Mouse (Mus musculus) lung, adult 2 months (tissue): Measurements from ENCODE around the gene Myh11.

Source experiments
- CTCF ChIP-seq: fragments of 200-500 bp; IDR thresholded peaks from 2 replicates; pipeline ENCODE4 v1.5.1; 2011; ENCODE audit warnings: mild to moderate bottlenecking, low read length, control low read depth; ENCODE audit not compliant: insufficient read depth
- POLR2A ChIP-seq: fragments of 200-500 bp; IDR thresholded peaks from 2 replicates; pipeline ENCODE4 v1.6.1; 2011; ENCODE audit warnings: low read depth, mild to moderate bottlenecking, control low read depth, low read length, borderline replicate concordance; ENCODE audit errors: extremely low read depth

- no peak for TF ChIP-seq POLR2A
- no peak for TF ChIP-seq CTCF
Measured at GRCm38 (mm10) chr16:14215156-14215555, 76.0 kb downstream of the Myh11 start.
